In genomic region chr11:120208848-120209247, GRCm38 (mm10) we compare ENCODE assay signal across 11 mouse cellular contexts. TPM values are rescaled to one million over a fixed set of nuclear protein-coding genes. Genes with fewer than 3 reads are reported as not detected.
DNase-seq lines count a peak whose midpoint lies in the region; ATAC-seq and TF ChIP-seq lines count a peak whose summit lies in the region.
"Had no signal": no experiment of that assay in that cellular context is flagged by ENCODE, and none has a peak within 500 bp of the region (broad histone marks: within the 10 kb centered on the region; RNA-seq: fewer than 3 reads in every experiment).

No protein-coding gene starts in this region.

- 71% methylated on average over 2 of the region's 2 CpGs for WGBS in kidney, embryonic 16.5 days
- 61% methylated on average over 2 of the region's 2 CpGs for WGBS in liver, postnatal 0 days (ENCODE audit: insufficient replicate concordance)

- no peak overlapping the region for H3K4me2 ChIP-seq in kidney, embryonic 16.5 days (replicated peaks; ENCODE audit: low read depth, low read length)
- no peak overlapping the region for H3K4me2 ChIP-seq in liver, postnatal 0 days (ENCODE audit: low read depth, low read length)
- H3K4me2 ChIP-seq: hindbrain, embryonic 13.5 days had no signal

- TF ChIP-seq EP300 in liver, postnatal 0 days (IDR thresholded peaks at IDR 0.05; ENCODE audit: low read depth): no peak

- DNase-seq in kidney, adult 11 months: no peak
- peak; percentile 57 to 59 for DNase-seq in B cell, adult 2 months
- no peak for DNase-seq in ES-E14 (ENCODE audit: low read depth, low spot score)
- DNase-seq in liver, postnatal 0 days: peak; percentile 27
- DNase-seq in left cerebral cortex, adult 8-10 months (ENCODE audit: low spot score in 2 of 2): no peak
- no peak for DNase-seq in frontal cortex, postnatal 10 days (ENCODE audit: low spot score in 2 of 2)
- DNase-seq: cerebellum, adult 9-11 months; gastrocnemius, postnatal 25 days; lung, postnatal 4 days had no signal

- peak overlapping the region; percentile 46; the same call in 1 of the 2 replicates for H3K27ac ChIP-seq in kidney, embryonic 16.5 days (ENCODE audit: low read length)
- H3K27ac ChIP-seq in ES-E14 (ENCODE audit: insufficient read depth, low read depth, low read length, poor library complexity, severe bottlenecking): no peak overlapping the region
- no peak overlapping the region for H3K27ac ChIP-seq in liver, postnatal 0 days (ENCODE audit: low read depth)
- H3K27ac ChIP-seq: hindbrain, embryonic 13.5 days had no signal

- no peaks in the 10 kb centered on the region for H3K27me3 ChIP-seq in kidney, embryonic 16.5 days (ENCODE audit: insufficient read depth, low read length)
- H3K27me3 ChIP-seq in liver, postnatal 0 days (ENCODE audit: insufficient read depth, low read length): no peaks in the 10 kb centered on the region
- H3K27me3 ChIP-seq: hindbrain, embryonic 13.5 days had no signal

- in situ Hi-C loops in ES-E14 (cut with MboI; ENCODE audit: low sequenced_read_pairs in 2 of 2, unreplicated experiment in 2 of 2): loop anchor here in 1 of 2 experiments (10.0 kb wide), 1 partner anchor 94 kb away; no protein-coding TSS in a partner anchor

- H3K9ac ChIP-seq in kidney, embryonic 16.5 days (replicated peaks; ENCODE audit: low read length): no peak overlapping the region
- H3K9ac ChIP-seq in ES-E14 (ENCODE audit: insufficient read depth, low read depth, low read length, poor library complexity, severe bottlenecking): no peak overlapping the region
- no peak overlapping the region for H3K9ac ChIP-seq in liver, postnatal 0 days (replicated peaks)
- H3K9ac ChIP-seq: hindbrain, embryonic 13.5 days had no signal

- peaks cover 4% of the 10 kb centered on the region for H3K9me3 ChIP-seq in kidney, embryonic 16.5 days (ENCODE audit: low read length)
- H3K9me3 ChIP-seq in ES-E14 (ENCODE audit: control insufficient read depth, insufficient read depth, low read depth, low read length): no peaks in the 10 kb centered on the region
- H3K9me3 ChIP-seq in liver, postnatal 0 days (ENCODE audit: low read length): 0 out of 2 replicates have a peak, but pooled peaks cover 2% of the 10 kb centered on the region

- peaks cover 29% of the 10 kb centered on the region for H3K4me1 ChIP-seq in kidney, embryonic 16.5 days (ENCODE audit: insufficient read depth, low read length)
- no peaks in the 10 kb centered on the region for H3K4me1 ChIP-seq in ES-E14 (ENCODE audit: control insufficient read depth in 2 of 2, insufficient read depth in 2 of 2, low read length in 2 of 2, poor library complexity in 1 of 2)
- H3K4me1 ChIP-seq in liver, postnatal 0 days (ENCODE audit: insufficient read depth): peaks cover 9% of the 10 kb centered on the region

- no peak overlapping the region for H3K4me3 ChIP-seq in kidney, embryonic 16.5 days (ENCODE audit: low read length)
- no peak overlapping the region for H3K4me3 ChIP-seq in ES-E14 (ENCODE audit: insufficient read depth in 1 of 2, low read depth in 1 of 2, low read length in 2 of 2, poor library complexity in 1 of 2, severe bottlenecking in 1 of 2)
- no peak overlapping the region for H3K4me3 ChIP-seq in liver, postnatal 0 days (ENCODE audit: low read depth, low read length)
- H3K4me3 ChIP-seq: hindbrain, embryonic 13.5 days had no signal

- TF ChIP-seq CTCF in liver, postnatal 0 days (IDR thresholded peaks at IDR 0.05; ENCODE audit: low read depth): peak; percentile 64

- ATAC-seq in kidney, embryonic 16.5 days (ENCODE audit: low FRiP score, low TSS enrichment): no peak
- ATAC-seq in liver, postnatal 0 days: no peak

- H3K36me3 ChIP-seq in kidney, embryonic 16.5 days (ENCODE audit: insufficient read depth, low read length): 0 out of 2 replicates have a peak, but pooled peaks cover 4% of the 10 kb centered on the region
- no peaks in the 10 kb centered on the region for H3K36me3 ChIP-seq in ES-E14 (ENCODE audit: control insufficient read depth, insufficient read depth, low read length, poor library complexity, severe bottlenecking)
- no peaks in the 10 kb centered on the region for H3K36me3 ChIP-seq in liver, postnatal 0 days (replicated peaks; ENCODE audit: insufficient read depth, low read length)
- H3K36me3 ChIP-seq: hindbrain, embryonic 13.5 days had no signal

TF ChIP-seq in ES-E14, 5 proteins besides CTCF, POLR2A, EP300 and RAD21:
- TF ChIP-seq ZNF384 (IDR thresholded peaks at IDR 0.05; ENCODE audit: low read depth, low read length): peak; percentile 84
- peak; percentile 43; the same call in 1 of the 2 replicates for TF ChIP-seq ZC3H11A (IDR thresholded peaks at IDR 0.05; ENCODE audit: borderline replicate concordance, low read depth, low read length)
- no peak for TF ChIP-seq CHD2 (IDR thresholded peaks at IDR 0.05; ENCODE audit: low read depth, low read length)
- no peak for TF ChIP-seq MAFK (IDR thresholded peaks at IDR 0.05; ENCODE audit: insufficient read depth, low read depth, low read length)
- TF ChIP-seq HCFC1 (IDR thresholded peaks at IDR 0.05; ENCODE audit: borderline replicate concordance, insufficient read depth, low read length): no peak

RNA-seq across cellular contexts. Expression of gene Bahcc1, which starts 23.9 kb away (rescaled TPM):
- 13.2 and 14.2 TPM in 2 replicates for polyA plus RNA-seq in kidney, embryonic 16.5 days (2015; fragmentation: Nextera tagmentation; extraction: Ambion mirVana)
- 11.7 and 16.3 TPM in 2 replicates for total RNA-seq in ES-E14 (2012; rRNA removed)
- 1.1 and 1.2 TPM in 2 replicates for polyA plus RNA-seq in liver, postnatal 0 days (2015; fragmentation: Nextera tagmentation; extraction: Ambion mirVana)
- total RNA-seq in left cerebral cortex, adult 8-10 months (2022): 10 to 100 TPM; 20.8 to 23.0 (median 21.6) TPM

RNA-seq across cellular contexts. Expression of gene Slc38a10, which starts 57.7 kb away (rescaled TPM):
- polyA plus RNA-seq in kidney, embryonic 16.5 days (2015; fragmentation: Nextera tagmentation; extraction: Ambion mirVana): 132 and 133 TPM in 2 replicates
- 146 and 216 TPM in 2 replicates for total RNA-seq in ES-E14 (2012; rRNA removed)
- 25.0 and 28.0 TPM in 2 replicates for polyA plus RNA-seq in liver, postnatal 0 days (2015; fragmentation: Nextera tagmentation; extraction: Ambion mirVana)
- 10 to 100 TPM; 80.0 to 98.8 (median 89.6) TPM for total RNA-seq in left cerebral cortex, adult 8-10 months (2022)

Comparison
In these comparisons a context has a peak if more than half of its experiments do, and no peak if none do; other contexts are left out.
1. DNase-seq: peak in B cell, adult 2 months (2 of 2) and liver, postnatal 0 days (single experiment); none in kidney, adult 11 months (single experiment), ES-E14 (single experiment), left cerebral cortex, adult 8-10 months (0 of 2) and frontal cortex, postnatal 10 days (0 of 2).